Mouse (Mus musculus): Measurements from ENCODE around the gene Plbd2. TPM values are rescaled to one million over a fixed set of nuclear protein-coding genes. Genes with fewer than 3 reads are reported as not detected.

The Plbd2 gene
- polyA plus RNA-seq, 1 experiment from 2014 or later = 50.5 TPM

- Histone ChIP-seq H3K27ac (ENCODE audit: low read length) (no peak overlapping the region), H3K9me3 (ENCODE audit: control insufficient read depth, low read length) (no peaks in the 10 kb centered on the region), H3K4me3 (ENCODE audit: low read length) (no peak overlapping the region), H3K36me3 (ENCODE audit: control insufficient read depth, insufficient read depth, low read length) (no peaks in the 10 kb centered on the region), H3K9ac (ENCODE audit: low read length) (no peak overlapping the region), H3K4me1 (replicated peaks; ENCODE audit: control insufficient read depth, insufficient read depth, low read length) (peaks cover 13% of the 10 kb centered on the region; the same call in 1 of the 2 replicates), H3K4me2 (ENCODE audit: low read depth, low read length) (no peak overlapping the region), H3K27me3 (ENCODE audit: control insufficient read depth, insufficient read depth, low read depth, low read length) (peaks cover 83% of the 10 kb centered on the region)
- ATAC-seq (ENCODE audit: low read depth) = no peak
- WGBS = under 1% methylated on average over 33 of the region's 33 CpGs
These were observed 65.4 kb downstream of the Plbd2 start for GRCm38 (mm10) chr5:120437986-120438385.

GRCm38 (mm10) chr5:120437539-120437938, 65.9 kb downstream of the Plbd2 start:
- H3K4me1 ChIP-seq (replicated peaks; ENCODE audit: control insufficient read depth, insufficient read depth, low read length) = peaks cover 13% of the 10 kb centered on the region; the same call in 1 of the 2 replicates
- H3K4me2 ChIP-seq (ENCODE audit: low read depth, low read length) = no peak overlapping the region
- H3K27ac ChIP-seq (ENCODE audit: low read length) = no peak overlapping the region
- no peak overlapping the region for H3K9ac ChIP-seq (ENCODE audit: low read length)
- H3K27me3 ChIP-seq (ENCODE audit: control insufficient read depth, insufficient read depth, low read depth, low read length) = peaks cover 86% of the 10 kb centered on the region
- WGBS = 2% methylated on average over 16 of the region's 17 CpGs
- H3K9me3 ChIP-seq (ENCODE audit: control insufficient read depth, low read length) = no peaks in the 10 kb centered on the region
- H3K36me3 ChIP-seq (ENCODE audit: control insufficient read depth, insufficient read depth, low read length) = no peaks in the 10 kb centered on the region
- H3K4me3 ChIP-seq (ENCODE audit: low read length) = no peak overlapping the region
- ATAC-seq (ENCODE audit: low read depth) = no peak

- under 1% methylated on average over 18 of the region's 18 CpGs for WGBS
- Histone ChIP-seq H3K9ac (ENCODE audit: low read length) (no peak overlapping the region), H3K36me3 (ENCODE audit: control insufficient read depth, insufficient read depth, low read length) (no peaks in the 10 kb centered on the region), H3K27ac (ENCODE audit: low read length) (no peak overlapping the region), H3K4me2 (ENCODE audit: low read depth, low read length) (no peak overlapping the region), H3K4me3 (ENCODE audit: low read length) (no peak overlapping the region), H3K9me3 (ENCODE audit: control insufficient read depth, low read length) (no peaks in the 10 kb centered on the region), H3K27me3 (ENCODE audit: control insufficient read depth, insufficient read depth, low read depth, low read length) (peaks cover 91% of the 10 kb centered on the region), H3K4me1 (replicated peaks; ENCODE audit: control insufficient read depth, insufficient read depth, low read length) (peaks cover 13% of the 10 kb centered on the region; the same call in 1 of the 2 replicates)
- no peak for ATAC-seq (ENCODE audit: low read depth)
These were observed 66.4 kb downstream of the Plbd2 start for GRCm38 (mm10) chr5:120436885-120437495.

- Histone ChIP-seq H3K36me3 (ENCODE audit: control insufficient read depth, insufficient read depth, low read length) (no peaks in the 10 kb centered on the region), H3K4me1 (replicated peaks; ENCODE audit: control insufficient read depth, insufficient read depth, low read length) (peaks cover 13% of the 10 kb centered on the region; the same call in 1 of the 2 replicates), H3K9ac (ENCODE audit: low read length) (0 out of 2 replicates have a peak overlapping the region, but pooled peaks have one; percentile 11), H3K27me3 (ENCODE audit: control insufficient read depth, insufficient read depth, low read depth, low read length) (peaks cover 99% of the 10 kb centered on the region), H3K4me2 (ENCODE audit: low read depth, low read length) (peak overlapping the region; percentile 66), H3K9me3 (ENCODE audit: control insufficient read depth, low read length) (no peaks in the 10 kb centered on the region), H3K27ac (ENCODE audit: low read length) (no peak overlapping the region), H3K4me3 (ENCODE audit: low read length) (peak overlapping the region; percentile 44)
- under 1% methylated on average over 43 of the region's 47 CpGs for WGBS
- ATAC-seq (ENCODE audit: low read depth) = no peak
These were observed 67.5 kb downstream of the Plbd2 start for GRCm38 (mm10) chr5:120435731-120436501.

- H3K4me1 ChIP-seq (replicated peaks; ENCODE audit: control insufficient read depth, insufficient read depth, low read length) = peaks cover 10% of the 10 kb centered on the region; the same call in 1 of the 2 replicates
- H3K27me3 ChIP-seq (ENCODE audit: control insufficient read depth, insufficient read depth, low read depth, low read length) = peaks cover 98% of the 10 kb centered on the region
- 1% methylated on average over 44 of the region's 44 CpGs for WGBS
- H3K27ac ChIP-seq (ENCODE audit: low read length) = no peak overlapping the region
- no peak for ATAC-seq (ENCODE audit: low read depth)
- peak overlapping the region; percentile 66; the same call in 1 of the 2 replicates for H3K4me2 ChIP-seq (ENCODE audit: low read depth, low read length)
- H3K4me3 ChIP-seq (ENCODE audit: low read length) = no peak overlapping the region; the same call in 1 of the 2 replicates
- no peaks in the 10 kb centered on the region for H3K36me3 ChIP-seq (ENCODE audit: control insufficient read depth, insufficient read depth, low read length)
- no peak overlapping the region for H3K9ac ChIP-seq (ENCODE audit: low read length)
- no peaks in the 10 kb centered on the region for H3K9me3 ChIP-seq (ENCODE audit: control insufficient read depth, low read length)
These were observed 68.3 kb downstream of the Plbd2 start for GRCm38 (mm10) chr5:120435006-120435681.

- Histone ChIP-seq H3K9me3 (ENCODE audit: control insufficient read depth, low read length) (no peaks in the 10 kb centered on the region), H3K27me3 (ENCODE audit: control insufficient read depth, insufficient read depth, low read depth, low read length) (peaks cover 98% of the 10 kb centered on the region), H3K9ac (ENCODE audit: low read length) (no peak overlapping the region), H3K4me3 (ENCODE audit: low read length) (no peak overlapping the region), H3K4me1 (replicated peaks; ENCODE audit: control insufficient read depth, insufficient read depth, low read length) (peaks cover 6% of the 10 kb centered on the region; the same call in 1 of the 2 replicates), H3K4me2 (ENCODE audit: low read depth, low read length) (no peak overlapping the region), H3K36me3 (ENCODE audit: control insufficient read depth, insufficient read depth, low read length) (no peaks in the 10 kb centered on the region), H3K27ac (ENCODE audit: low read length) (no peak overlapping the region)
- ATAC-seq (ENCODE audit: low read depth) = no peak
- 2% methylated on average over 21 of the region's 21 CpGs for WGBS
These were observed 69.1 kb downstream of the Plbd2 start for GRCm38 (mm10) chr5:120434231-120434735.

Other genes starting within 250 kb of the Plbd2 start
- gene Lhx5, start 71.9 kb downstream of the Plbd2 start, polyA plus RNA-seq (2015; fragmentation: Nextera tagmentation; extraction: Ambion mirVana) = not detected in 2 replicates
- gene Sdsl, start 30.8 kb downstream of the Plbd2 start, polyA plus RNA-seq (2015; fragmentation: Nextera tagmentation; extraction: Ambion mirVana) = 7.7 and 8.1 TPM in 2 replicates
- 0.26 TPM in 1 of 2 replicates, not detected in the other for gene Sds, start 27.1 kb downstream of the Plbd2 start, polyA plus RNA-seq (2015; fragmentation: Nextera tagmentation; extraction: Ambion mirVana)
- gene Slc8b1, start 7.5 kb upstream of the Plbd2 start, polyA plus RNA-seq (2015; fragmentation: Nextera tagmentation; extraction: Ambion mirVana) = 8.5 and 8.6 TPM in 2 replicates
- gene Tpcn1, start 85.0 kb upstream of the Plbd2 start, polyA plus RNA-seq (2015; fragmentation: Nextera tagmentation; extraction: Ambion mirVana) = 17.8 and 18.0 TPM in 2 replicates
- 1.2 and 1.9 TPM in 2 replicates for gene Iqcd, start 85.4 kb upstream of the Plbd2 start, polyA plus RNA-seq (2015; fragmentation: Nextera tagmentation; extraction: Ambion mirVana)
- 13.8 and 14.0 TPM in 2 replicates for gene Rita1, start 109.0 kb upstream of the Plbd2 start, polyA plus RNA-seq (2015; fragmentation: Nextera tagmentation; extraction: Ambion mirVana)
- gene Ddx54, start 109.1 kb upstream of the Plbd2 start, polyA plus RNA-seq (2015; fragmentation: Nextera tagmentation; extraction: Ambion mirVana) = 36.8 and 37.8 TPM in 2 replicates
- 0.94 and 1.5 TPM in 2 replicates for gene Cfap73, start 130.6 kb upstream of the Plbd2 start, polyA plus RNA-seq (2015; fragmentation: Nextera tagmentation; extraction: Ambion mirVana)
- 0.18 and 0.44 TPM in 2 replicates for gene Rasal1, start 145.2 kb upstream of the Plbd2 start, polyA plus RNA-seq (2015; fragmentation: Nextera tagmentation; extraction: Ambion mirVana)
- 2.4 and 3.2 TPM in 2 replicates for gene Dtx1, start 208.3 kb upstream of the Plbd2 start, polyA plus RNA-seq (2015; fragmentation: Nextera tagmentation; extraction: Ambion mirVana)
- 0.23 and 0.29 TPM in 2 replicates for gene Oas2, start 246.2 kb upstream of the Plbd2 start, polyA plus RNA-seq (2015; fragmentation: Nextera tagmentation; extraction: Ambion mirVana)